Mouse (Mus musculus): ENCODE measurements around the gene Napsa.

The Napsa gene

DNA sequence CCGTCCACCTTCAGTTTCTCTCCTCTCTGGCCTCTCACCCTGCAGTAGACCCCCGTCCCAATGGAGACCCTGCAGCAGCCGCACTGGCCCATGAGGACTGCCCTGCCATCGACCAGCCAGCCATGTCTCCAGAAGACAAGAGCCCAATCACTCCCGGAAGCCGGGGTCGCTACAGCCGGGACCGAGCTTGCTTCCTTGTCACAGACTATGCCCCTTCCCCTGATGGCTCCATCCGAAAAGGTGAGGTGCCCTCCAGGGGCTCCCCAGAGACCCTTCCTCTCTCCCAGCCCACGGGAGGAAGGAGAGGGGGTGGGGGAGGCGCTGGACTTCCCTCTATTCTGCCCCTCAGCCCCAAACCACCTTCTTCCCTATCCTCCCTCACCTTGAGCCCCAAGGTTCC is 26.2 kb downstream of the Napsa start:
- no peak for DNase-seq

DNA sequence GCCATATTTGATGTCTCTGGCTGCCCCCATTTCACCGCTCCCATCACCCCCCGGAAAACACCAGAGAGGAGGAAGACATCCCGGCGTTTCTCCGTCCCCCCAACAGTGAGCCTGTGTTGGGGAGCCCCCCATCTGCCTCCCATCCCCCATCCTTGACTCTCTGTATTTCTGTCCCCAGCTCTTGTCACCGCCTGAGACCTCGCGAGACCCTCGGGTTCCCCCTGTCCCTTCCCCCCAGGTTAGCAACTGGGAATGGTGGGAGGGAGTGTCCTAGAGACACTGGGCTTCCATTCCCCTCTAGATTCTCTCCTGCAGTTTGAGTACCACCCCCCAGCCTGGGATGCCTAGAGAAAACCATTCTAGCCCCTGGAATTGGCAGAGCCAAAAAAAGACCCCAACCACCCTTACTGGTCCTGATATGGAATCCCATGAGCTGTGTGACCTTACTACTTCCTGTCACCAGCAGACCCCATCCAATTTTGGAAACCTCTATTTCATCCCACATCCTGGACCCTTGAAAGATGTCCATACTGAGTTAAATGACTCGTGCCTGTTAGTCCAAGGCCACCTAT is 28.6 kb downstream of the Napsa start:
- DNase-seq, result no peak

DNA sequence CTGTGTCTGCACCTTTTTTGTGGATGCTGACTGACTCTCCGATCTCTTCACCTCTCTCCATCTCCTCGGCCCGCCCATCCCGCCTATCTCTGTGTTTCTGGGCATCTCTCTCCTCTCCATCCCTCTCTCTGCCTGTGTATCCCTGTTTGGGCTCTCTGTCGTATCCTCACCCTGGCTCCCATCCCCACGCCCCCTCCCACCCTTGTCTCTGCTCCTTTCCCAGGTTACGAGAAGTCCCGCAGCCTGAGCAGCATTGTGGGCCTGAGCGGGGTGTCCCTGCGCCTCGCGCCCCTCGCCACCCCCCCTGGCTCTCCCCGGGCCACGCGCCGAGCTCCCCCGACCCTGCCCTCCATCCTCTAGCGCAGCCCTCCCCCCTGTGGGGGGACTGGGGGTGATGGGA is 29.5 kb downstream of the Napsa start:
- no peak for DNase-seq

DNA sequence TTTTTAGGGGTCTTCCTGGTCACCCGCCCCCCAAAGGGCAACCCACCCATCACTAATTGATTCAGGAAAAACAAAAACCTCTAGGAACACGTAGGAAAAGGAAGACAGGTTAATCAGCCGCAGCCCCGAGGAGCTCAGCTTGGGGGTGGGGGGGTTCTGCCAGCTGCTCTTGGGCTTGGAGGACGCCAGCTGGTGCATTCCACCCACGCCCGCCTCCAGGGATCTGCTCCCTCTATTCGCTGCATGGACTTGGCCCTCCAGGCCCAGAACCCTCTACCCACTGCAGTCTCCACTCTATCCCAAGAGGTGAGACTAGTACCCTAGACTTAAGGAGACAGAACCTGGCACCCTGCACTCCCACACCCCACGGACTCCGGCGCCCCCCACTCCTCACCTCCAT is 30.3 kb downstream of the Napsa start:
- no peak for DNase-seq

DNA sequence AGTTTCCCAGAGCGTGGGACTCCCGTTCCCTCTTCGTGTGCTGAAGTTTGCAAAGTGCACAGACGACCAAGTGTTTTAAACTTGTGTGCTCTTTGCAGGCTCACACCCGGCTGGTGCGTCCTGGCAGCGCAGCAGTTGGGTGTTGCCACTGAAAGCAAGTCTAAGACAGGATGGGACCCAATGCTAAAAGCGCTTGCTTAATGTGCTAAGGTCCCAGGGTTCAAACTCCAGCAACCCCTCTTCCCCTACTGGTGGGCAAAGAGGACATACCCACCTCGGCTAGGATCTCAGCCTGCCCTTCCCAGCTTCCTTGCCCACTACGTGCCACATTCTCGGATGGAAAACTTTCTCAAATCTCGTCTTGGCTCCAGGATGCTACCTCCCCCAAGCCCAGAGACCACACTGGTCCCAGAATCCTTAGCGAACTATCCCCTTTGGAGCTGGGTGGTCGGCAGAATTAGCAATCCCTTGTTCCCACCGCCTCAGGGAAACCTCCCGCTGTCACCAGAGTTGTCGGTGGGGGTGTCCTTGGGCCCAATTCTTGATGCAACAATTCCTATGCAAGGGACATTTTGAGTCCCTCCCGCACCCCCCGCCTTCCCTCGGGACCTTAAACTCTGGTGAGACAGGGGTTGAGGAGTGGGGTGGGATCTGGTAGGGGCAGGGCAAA is 31.1 kb downstream of the Napsa start:
- no peak for DNase-seq

- no peak for DNase-seq
These were observed 32.0 kb downstream of the Napsa start for GRCm38 (mm10) chr7:44604139-44604606.

GRCm38 (mm10) chr7:44604619-44605018 is 32.4 kb downstream of the Napsa start:
- DNase-seq, result no peak

DNA sequence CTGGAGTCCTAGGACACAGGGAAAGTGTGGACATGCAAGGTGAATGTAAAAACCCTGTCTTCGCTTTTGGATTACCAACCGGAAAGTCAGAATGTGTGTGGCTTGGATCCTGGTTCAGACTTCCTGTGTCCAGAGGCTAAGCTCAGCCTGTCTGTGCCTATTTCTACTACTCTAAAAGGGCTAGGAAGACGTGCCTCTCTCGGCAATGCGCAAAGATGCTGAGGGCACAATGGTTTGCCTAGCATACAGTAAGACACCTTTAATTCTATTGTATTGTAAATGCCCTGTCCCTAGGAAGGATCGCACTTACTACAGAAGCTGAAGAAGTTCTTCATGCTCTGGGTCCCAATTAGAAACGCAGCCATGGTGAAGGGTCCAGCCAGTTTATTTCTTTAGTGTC is 33.3 kb downstream of the Napsa start:
- no peak for DNase-seq

DNA sequence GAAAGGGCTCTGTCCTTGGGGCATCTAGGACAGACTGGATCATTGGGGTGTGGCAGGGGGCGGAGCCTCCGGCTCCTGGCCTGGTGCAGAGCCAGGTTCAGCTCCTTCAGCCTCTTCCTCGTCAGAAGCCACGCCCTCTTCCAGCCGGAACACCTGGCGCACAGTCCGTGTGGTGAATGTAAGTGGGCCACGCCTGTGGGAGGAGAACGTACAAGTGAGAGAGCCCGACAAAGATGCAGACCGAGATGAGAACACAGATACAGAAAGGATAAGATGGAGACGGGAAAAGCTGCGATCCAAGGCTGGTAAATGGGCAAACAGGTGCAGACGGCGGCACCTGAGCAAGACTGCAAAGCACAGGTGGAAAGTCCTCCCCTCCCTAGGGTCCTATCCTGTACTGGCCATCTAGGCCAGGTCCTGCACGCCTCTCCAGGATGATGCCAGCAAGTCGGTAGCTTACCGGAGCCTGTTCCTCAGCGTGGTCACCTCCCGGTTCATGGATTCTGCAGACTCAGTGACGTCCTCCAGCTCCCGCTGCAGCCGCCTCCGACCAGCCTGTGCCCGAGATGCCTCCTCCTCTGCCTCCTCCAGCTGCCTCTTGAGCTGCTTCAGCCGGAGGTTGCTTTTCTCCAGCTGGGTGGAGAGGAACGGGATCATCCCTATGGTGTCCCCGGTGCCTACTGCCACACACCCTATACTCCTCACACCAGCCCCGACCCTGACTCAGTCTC is 34.2 kb downstream of the Napsa start:
- DNase-seq, result no peak

DNA sequence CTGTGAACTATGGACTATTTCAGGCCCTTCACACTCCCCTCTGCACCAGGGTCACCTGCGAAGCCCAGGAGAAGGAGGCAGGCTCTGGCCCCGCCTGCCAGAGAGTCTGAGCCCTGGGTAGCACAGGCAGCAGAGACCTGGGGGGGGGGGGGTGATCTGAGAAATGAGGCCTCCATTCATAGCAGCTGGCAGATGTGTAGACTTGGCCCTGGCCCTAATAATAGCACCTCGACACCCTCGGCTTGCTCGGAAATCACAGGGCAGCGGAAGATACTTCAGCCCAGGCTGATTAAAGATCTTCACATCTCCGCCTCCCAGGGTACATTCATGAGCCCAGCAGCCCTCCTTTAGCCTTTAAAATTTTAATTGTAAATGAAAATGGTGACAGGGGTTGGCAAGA is 40.0 kb downstream of the Napsa start:
- DNase-seq, result no peak

GRCm38 (mm10) chr7:44614041-44614688 is 42.0 kb downstream of the Napsa start:
- DNase-seq, result no peak

DNA sequence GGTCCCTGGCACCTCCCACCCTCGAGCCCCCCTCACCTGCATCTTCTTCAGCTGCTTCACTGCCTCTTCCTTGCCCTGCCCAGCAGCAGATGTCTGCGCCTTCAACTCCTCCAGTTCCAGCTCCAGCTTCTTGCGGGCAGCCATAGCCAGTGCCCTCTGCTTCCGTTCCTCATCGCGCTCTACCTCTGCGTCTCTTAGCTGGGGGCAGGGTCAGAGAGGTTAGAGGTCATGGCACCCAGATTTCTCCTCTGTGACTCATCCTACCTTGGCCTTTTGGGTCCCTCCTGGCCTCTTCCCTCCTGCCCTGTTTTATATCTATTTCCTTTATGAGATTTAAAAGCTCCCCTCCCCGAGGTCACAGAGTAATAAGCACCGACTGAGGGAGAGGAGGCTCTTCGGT is 43.1 kb downstream of the Napsa start:
- no peak for DNase-seq

GRCm38 (mm10) chr7:44615987-44616386 is 43.8 kb downstream of the Napsa start:
- DNase-seq, result no peak

- no peak for DNase-seq
These were observed 44.9 kb downstream of the Napsa start for GRCm38 (mm10) chr7:44617059-44617458.

- no peak for DNase-seq
These were observed 51.7 kb downstream of the Napsa start for GRCm38 (mm10) chr7:44623714-44624542.

DNA sequence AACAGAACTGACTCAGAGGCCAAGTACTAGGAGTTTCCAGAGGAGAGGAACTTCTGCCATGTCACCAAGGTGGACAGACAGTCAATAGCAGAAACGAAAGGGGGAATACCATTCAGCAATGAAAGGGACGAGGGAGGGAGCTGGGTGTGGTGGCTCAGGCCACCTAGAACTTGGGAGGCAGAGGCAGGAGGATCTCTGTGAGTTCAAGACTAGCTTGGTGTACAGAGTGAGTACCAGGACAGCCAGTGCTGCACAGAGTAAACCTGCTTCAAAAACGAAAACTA is 52.3 kb downstream of the Napsa start:
- DNase-seq, result no peak

DNA sequence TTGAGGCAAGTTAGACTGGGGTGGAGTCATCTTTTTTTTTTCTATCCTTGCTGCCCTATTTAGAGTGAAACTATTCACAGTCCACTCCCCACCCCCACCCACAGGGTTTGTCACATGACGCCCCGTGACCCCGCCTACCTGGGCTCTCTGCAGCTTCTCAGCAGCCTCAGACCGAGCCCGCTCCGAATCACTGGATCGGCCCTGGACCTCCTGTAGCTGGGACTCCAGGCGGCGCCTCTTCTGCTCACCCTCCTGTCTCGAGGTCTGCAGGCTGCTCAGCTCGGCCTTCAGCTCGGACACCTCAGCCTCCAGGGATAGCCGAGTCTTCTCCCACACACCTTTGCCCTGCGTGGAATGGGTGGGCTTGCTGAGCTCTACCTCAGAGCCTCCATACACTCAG is 52.6 kb downstream of the Napsa start:
- DNase-seq, result no peak

DNA sequence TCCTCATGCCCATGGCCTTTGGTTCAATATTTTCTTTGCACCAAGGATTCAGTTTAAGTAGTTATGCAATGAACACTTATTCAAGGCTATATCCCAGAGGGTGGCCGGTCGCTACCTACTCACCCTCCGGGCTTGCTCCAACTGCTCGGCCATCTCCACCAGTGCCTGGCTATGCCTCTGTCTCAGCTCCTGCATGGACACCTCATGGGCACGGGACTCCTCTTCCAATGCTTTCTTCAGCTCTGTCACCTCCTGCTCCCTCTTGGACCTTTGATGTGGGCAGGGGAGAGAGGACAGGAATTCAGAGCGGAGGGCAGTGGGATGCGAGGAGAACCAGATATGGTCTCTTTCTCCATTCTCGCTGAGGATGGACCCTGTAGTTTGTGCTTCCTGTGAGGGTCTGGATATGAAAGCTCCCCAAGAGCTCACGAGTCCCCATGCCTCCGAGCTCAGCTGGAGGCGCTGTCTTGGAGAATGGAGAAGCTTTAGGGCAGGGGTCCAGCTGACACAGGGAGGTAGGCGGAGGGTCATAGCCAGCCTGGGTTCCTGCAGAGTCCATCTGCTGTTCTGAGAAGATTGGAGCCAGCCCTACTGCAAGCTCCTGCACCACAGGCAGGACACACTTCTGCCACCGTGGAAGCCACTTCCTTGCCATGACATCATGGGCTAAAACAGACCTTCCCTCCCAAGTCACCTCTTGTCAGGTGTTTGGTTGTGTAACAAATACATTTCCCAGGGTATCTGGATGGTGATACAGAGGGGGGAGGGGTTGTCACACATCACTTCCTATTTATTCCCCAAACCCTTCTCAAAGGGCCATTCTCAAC is 53.3 kb downstream of the Napsa start:
- DNase-seq, result no peak

- DNase-seq, result no peak
These were observed 53.8 kb downstream of the Napsa start for GRCm38 (mm10) chr7:44626068-44626385.

DNA sequence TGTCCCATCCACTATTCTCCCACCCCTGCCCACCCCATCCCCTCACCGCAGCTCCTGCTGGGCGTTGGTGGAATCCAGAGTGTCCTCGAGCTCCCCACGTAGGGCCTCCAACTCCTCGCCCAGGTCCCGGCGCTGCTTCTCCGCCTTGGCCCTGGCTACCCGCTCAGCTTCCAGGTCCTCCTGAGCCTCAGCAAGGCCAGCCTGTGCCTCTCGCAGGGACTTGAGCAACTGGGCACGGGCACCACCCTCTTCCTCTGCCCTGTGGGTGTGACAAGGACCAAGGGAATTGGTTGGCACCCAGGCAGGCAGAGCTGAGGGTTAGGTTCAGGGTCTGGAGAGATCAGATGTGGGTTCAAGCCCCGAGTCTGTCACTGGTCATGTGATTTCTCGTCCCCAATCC is 54.8 kb downstream of the Napsa start:
- DNase-seq, result no peak

GRCm38 (mm10) chr7:44628402-44629034 is 56.3 kb downstream of the Napsa start:
- DNase-seq, result no peak

DNA sequence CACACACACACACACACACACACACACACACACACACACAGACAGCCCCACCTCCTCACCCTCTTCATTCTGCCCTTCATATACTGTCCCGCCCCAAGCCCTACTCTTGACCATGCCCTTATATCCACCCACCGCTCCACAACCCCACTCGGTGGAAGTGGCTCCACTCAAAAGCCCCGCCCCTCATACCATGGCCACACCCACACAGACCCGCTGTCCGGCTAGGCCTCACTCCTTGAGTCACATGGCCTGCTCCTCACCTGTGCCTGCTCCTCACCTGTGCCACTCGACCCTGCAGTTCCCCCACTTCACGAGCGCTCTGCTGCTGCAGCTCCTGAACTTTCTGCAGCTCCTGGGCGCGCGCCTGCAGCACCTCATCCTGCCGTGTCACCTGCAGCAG is 58.3 kb downstream of the Napsa start:
- DNase-seq, result no peak

Measured in kidney, adult 9 months (tissue).